Mouse (Mus musculus): ENCODE data around the gene Rxfp4. TPM values are rescaled to one million over a fixed set of nuclear protein-coding genes. Genes with fewer than 3 reads are reported as not detected.

Gene Rxfp4
- total RNA-seq, 2 experiments from 2014 or later = not detected

DNA sequence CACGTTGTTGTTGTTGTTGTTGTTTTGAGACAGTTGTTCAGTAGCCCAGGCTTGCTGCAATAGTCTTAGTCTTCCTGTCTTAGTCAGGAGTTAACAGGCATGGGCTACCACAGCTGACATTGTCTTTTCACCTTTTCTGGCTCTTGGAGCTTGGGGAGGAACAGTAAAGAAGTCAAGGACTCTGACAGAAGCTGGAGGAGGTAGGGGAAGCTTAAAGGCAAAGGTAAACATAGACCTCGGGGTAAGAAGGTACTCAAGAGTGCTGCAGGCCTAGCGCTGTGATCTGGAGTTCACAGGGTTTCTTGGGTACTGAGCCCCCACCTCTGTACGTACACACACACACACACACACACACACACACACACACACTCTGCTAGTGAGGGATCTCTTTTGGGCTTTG lies 24.2 kb downstream of the Rxfp4 start:
- DNase-seq = no peak

DNA sequence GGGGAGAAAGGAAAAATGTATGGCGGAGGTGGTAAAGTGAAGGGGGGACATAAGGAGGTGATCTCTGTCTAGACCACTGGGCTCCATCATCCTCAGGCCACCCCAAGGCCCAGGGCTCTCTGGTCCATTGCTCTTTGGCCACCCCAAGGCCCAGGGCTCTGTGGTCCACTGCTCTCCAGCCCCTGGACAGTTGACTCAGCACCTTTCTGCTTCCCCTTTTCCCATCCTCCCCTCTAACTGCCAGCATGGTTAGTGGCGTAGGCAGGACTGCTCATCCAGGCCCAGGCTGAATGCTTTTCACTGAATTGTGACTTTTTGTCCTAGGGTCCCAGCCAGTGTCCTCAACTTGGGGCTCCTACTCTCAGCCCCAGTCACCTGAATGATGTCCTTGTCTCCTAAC lies 25.4 kb downstream of the Rxfp4 start:
- peak in 1 of 2 experiments; percentile 66 for DNase-seq

DNA sequence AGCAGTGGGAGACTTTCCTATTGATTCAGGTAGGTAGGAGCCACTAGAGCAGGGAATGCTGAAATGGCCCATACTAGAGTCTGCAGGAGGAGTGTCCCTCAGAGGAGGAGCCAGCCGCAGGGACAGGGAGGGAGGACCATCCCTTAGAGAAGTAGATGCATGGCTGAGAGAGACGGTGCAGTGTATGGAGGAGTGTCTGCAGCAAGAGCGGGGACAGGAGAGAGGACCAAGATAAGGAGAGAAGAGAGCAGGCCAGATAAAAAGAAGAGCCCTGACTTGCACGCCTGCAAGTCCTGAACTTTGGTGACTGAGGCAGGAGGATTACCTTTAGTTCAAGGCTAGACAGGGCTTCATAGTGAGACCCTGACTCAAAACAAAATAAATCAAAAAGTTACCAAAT lies 25.8 kb downstream of the Rxfp4 start:
- DNase-seq = no peak

GRCm38 (mm10) chr3:88626316-88626715 lies 26.6 kb downstream of the Rxfp4 start:
- DNase-seq = no peak

- DNase-seq = no peak
Measured at GRCm38 (mm10) chr3:88625531-88625930, 27.4 kb downstream of the Rxfp4 start.

DNA sequence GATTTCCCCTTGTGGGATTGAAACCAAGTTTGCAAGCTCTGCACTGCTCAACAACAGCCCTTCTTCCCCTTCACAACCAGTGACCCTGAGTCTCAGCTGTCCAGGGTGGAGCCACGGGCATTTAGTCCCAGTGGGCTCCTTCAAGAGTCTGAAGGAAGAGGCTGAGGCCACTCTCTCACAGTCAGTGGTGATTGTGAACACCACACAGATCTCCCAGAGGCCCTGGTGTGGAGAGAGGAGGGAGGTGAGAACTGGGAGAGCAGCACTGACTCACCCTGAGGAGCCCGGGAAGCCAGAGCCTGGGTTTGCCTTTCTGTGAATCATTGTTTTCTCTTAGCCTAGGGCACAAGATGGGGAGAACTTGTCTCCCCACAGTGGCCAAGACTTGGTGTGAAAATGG lies 28.0 kb downstream of the Rxfp4 start:
- DNase-seq = peak; percentile 64 to 74

GRCm38 (mm10) chr3:88624324-88624723 lies 28.6 kb downstream of the Rxfp4 start:
- no peak for DNase-seq

DNA sequence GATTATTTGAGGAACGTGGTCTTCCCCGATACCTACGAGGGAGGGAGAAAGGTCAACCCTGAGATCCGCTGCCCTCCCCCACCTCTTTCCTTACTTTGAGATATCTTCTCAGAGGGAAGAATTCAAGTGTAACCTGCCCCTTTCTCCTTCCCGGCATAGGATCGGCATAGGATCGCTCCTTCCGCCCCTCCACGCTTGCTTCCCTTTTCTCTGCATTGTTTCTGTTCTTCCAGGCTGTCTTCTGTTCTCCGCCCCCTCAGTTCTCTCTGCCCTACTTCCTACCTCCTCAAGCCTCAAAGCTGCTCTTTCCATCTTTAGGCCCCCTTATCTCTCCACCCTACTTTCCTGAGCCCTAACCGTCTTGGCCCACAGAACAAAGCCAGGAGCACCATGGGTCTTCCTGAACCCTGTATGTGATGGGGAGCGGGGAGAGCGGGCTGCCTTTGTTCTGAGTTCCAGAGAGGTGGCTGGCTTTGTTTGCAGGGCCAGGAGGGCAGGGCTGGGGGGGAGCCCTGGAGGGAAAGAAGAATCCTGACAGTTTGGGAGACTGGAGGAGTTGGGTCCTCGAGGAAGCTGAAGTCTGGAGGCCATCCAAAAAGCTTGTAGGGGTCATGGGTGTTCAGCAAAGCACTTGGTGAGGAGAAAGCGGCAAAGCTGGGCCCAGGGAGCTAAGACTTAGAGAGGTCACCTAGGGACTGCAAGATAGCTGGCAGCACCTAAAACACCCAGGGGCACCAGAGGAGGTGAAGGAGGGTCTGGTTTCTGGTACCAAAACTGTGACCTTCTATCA lies 29.4 kb downstream of the Rxfp4 start:
- peak; percentile 57 to 65 for DNase-seq

- peak; percentile 65 to 78 for DNase-seq
Measured at GRCm38 (mm10) chr3:88622941-88623345, 30.0 kb downstream of the Rxfp4 start.

DNA sequence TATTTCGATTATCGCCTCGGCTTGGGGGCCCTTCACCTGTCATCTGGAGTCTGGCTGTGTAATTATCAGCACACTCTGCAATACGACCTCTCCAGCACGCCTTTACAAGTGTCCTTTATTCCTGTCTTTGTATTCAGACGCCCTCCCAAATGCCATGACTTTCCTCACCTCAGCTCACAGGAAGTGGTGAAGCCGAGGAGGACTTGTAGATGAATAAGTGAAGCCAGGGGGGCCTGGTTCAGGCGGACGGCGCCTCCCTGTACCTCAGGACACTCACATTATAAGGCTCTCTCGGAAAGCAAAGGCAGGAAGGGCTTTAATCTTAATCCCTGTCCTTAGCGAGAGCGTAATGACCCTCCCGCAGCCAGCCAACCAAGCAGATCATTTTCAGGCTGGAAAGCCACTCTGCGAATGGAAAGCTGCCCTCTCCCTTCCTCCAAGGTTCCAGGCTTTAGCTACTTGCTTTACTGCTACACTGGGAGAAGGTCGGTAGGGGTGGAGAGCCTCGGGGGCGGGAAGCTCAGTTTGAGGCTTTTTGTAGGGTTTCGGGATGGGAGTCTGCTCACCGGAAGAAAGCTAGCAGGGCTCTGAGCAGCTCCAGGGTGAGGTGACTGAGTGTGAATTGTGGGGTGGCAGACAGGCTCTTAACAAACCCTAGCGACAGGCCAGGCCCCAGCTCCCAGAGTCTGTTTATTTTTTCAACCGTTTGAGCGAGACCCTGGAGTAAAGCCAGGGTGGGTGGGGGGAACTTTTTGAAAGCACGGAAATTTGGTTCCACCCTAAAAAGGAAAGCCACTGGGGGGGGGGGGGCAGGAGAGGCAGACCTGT lies 30.6 kb downstream of the Rxfp4 start:
- peak; percentile 81 to 85 for DNase-seq

- DNase-seq = peak in 1 of 2 experiments; percentile 87
Measured at GRCm38 (mm10) chr3:88621537-88622112, 31.3 kb downstream of the Rxfp4 start.

DNA sequence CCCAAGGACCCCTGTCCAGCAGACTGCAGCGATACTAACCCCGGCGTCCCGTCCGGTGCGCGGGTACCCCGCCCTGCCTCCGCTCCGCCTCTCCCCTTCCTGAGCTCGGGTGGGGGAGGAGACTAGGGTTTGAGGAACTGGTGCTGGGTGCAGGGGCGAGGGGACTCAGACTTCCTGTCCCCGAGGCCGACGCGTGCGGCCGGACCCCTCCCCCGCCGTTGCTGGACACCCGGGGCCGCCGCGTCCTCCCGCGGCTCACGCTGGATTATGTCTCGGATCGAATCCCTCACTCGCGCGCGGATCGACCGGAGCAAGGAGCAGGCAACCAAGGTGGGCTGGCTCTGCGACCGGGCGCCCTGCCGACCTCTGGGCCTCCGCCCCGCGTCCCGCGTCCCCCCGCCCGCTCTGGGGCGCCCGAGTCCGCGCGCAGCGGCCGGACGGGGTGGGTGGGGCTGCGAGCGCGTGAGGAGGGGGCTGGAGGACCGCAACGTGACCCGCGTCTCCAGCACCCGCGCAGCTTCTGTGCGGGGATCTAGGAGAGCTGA lies 31.9 kb downstream of the Rxfp4 start:
- peak; percentile 87 to 94 for DNase-seq

DNA sequence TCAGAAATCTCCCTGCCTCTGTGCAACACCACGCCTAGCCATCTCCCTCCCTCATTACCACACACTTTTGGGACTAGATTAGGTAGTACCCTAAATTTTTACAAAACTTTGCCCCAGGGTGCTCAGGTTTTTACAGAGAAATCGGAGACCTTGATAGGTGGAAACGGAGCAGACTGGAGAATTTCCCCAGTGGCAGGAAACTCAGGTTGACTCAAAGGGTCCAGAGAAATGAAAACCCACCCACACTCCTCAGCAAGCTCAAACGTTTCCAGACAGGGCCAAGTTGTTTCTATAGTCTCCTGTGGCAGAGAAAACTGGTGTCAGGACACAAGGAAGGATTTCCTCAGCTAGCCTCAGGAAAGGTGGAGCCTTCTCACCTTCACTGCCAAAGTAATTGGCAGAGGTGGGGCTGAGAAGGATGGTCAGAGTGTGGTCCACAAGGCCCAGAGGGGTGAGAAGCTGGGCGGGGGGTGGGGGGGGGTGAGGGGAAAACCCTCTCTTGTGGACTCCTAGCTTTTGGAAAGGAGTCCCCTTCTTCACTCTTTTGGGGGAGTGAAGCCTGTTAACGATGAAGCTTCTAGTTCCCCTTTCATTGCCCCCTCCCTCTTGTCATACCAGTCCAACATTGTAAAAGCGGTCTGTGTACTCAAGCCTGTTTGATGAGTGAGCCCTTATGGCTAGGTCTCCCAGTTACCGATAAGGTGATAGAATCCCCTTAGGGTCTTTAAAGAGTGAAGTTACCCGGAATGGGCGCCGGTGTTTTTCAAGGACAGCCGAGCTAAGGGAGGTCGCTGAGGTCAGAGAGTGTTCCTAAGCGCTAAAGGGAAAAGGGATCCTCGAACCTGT lies 32.6 kb downstream of the Rxfp4 start:
- DNase-seq = no peak

DNA sequence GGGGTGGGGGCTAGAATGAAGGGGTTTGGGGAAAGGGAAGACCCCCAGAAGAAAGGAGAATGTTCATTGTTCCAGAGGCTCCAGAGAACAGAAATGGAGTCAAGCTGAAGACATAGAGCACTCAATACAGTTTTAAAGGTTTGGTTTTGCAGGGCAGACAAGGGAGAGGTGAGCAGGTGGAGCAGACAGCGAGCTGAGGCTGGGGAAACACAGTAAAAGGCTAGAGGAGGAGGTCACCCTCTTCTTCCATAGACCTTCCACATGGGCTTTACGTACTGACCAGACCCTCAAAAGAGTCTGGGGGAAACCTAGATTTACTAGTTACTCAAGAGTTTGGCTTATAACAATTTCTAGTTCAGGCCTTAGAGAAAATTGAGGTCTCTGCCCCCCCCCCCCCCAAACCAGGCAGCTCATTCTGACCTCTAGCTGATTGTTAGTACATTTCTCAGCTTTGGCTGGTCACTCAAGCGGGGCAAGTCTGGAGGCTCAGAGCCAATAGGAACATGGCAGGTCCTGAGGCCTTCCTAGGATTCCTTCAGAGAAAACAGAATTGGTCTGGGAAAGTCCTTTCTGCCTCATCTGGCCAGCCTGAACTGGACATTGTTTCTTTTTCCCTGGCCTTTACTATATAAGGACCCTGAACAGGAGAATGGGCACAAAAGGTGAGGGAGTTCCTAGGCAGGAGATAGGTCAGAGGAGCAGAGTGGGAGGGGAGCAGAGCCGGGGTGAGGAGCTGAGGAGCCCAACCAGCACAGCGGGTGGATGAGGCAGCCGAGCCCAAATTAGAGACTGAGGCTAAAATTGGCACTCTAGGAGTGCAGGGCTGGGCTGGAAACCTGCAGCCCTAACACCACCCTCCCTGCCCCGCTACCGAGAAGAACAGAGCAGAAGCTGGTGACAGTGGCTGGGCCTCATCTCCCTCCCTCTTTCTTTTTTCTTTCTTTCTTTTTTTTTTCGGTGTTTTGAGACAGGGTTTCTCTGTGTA lies 33.5 kb downstream of the Rxfp4 start:
- peak in 1 of 2 experiments; percentile 63 for DNase-seq

DNA sequence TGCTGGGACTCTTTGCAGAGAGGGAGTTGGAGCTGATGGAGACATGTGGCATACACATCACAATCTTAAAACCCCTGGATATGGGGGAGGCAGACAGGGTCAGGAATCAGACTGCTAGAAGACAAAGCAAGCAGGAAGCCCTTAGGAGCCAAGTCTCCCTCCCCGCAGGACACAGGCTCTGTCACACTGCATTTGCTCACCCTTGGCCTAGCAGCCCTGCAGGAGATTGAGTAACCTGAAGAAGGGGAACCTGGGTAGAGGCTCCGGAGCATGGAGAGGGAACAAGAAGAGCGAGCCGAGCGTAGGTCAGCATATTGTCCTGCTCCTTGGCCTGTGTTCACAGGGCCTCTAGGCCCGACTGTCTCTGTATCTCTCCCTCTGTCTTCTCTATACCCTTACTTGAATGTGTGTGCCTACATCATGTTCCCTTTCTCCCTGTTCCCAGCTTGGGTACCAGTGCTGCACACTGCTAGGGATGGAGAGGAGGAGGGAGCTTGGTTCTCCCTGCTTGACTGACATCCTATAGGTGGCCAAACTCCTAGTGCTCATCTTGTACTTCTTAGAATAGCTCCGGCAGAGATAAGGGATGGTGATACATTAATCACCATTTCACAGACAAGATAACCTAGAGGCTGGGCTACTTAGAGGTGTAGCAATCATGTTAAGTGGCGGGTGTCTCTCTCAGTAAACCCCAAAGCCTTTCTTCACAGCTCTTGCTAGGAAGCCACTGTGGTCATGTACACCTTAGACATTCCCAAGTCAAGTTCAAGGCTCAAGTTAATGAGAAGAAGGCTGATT lies 34.7 kb downstream of the Rxfp4 start:
- DNase-seq = peak; percentile 36 to 56

- DNase-seq = peak in 1 of 2 experiments; percentile 43
Measured at GRCm38 (mm10) chr3:88616951-88617500, 35.9 kb downstream of the Rxfp4 start.

GRCm38 (mm10) chr3:88615902-88616391 lies 37.0 kb downstream of the Rxfp4 start:
- DNase-seq = peak; percentile 86 to 89

DNA sequence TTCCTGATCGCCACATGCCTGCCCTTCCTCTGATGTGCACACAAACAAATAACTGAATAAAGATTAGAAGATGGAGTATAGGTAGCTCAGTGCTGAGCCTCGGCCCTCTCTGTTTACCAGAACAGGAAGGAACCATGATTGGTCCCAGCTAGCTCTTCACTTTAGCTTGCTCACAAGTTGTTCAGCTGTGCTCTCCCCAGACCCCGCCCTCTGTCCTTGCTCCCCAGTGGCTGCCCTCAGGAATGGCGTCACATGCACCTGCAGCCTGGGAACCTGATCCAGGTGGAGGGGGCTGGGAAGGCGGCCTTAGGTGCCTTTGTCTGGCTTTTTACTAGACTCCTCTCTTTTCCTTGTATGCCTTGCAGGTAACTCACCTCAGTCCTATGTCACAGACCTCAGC lies 37.8 kb downstream of the Rxfp4 start:
- DNase-seq = no peak

DNA sequence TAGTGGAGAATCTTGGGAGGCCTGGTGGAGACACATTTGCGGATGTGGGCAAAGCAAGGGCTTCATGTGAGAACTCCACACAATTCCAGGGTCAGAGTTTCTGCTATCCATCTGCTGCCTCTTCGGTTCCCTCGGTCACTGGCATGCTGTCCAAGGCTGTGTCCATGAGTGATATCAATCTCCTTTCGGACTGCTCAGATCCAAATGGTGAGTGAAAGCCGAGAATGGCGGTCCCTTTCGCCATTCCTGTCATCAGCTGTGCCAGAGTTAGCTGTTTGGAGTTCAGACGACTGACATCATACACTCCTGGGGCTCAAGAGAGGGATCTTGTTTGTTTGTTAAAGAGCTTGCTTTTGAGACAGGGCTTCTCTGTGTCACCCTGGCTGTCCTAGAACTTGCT lies 38.5 kb downstream of the Rxfp4 start:
- DNase-seq = no peak
